Mouse (Mus musculus) MEL (cell line): ENCODE measurements around the gene Sod1. TPM values are rescaled to one million over a fixed set of nuclear protein-coding genes. Genes with fewer than 3 reads are reported as not detected.
A peak's percentile ranks its signal among the peaks of the same experiment; 100 is the strongest.

Source experiments
- DNase-seq: peaks from one replicate; pipeline ENCODE4 v3.0.0; 2011; ENCODE audit warnings: low read depth, low spot score
- H3K27ac ChIP-seq: 2 replicates; pipeline ENCODE4 v1.5.1; 2012; ENCODE audit warnings: low read depth, mild to moderate bottlenecking, control low read depth, low read length, moderate library complexity; ENCODE audit not compliant: control insufficient read depth
- H3K27me3 ChIP-seq, 2 experiments: fragments of 150-350 bp in 1 of 2; sonication (generic) in 1 of 2; 2 replicates each; pipeline ENCODE4 v1.6.1; 2012; ENCODE audit warnings: low read length in 2 of 2, mild to moderate bottlenecking in 2 of 2, improper control_type of control experiment in 1 of 2, moderate library complexity in 1 of 2; ENCODE audit not compliant: insufficient read depth in 2 of 2, control insufficient read depth in 1 of 2
- H3K36me3 ChIP-seq, 2 experiments: 2 replicates each; pipeline ENCODE4 v1.6.1; 2012 to 2014; ENCODE audit warnings: low read length in 2 of 2, improper control_type of control experiment in 1 of 2, inconsistent platforms in 1 of 2, mild to moderate bottlenecking in 1 of 2; ENCODE audit not compliant: insufficient read depth in 2 of 2, control insufficient read depth in 1 of 2
- H3K4me1 ChIP-seq, 2 experiments: fragments of 150-350 bp in 1 of 2; sonication (generic) in 1 of 2; 2 replicates each; pipeline ENCODE4 v1.6.1; 2012; ENCODE audit warnings: low read length in 2 of 2, improper control_type of control experiment in 1 of 2, mild to moderate bottlenecking in 1 of 2; ENCODE audit not compliant: insufficient read depth in 2 of 2, control insufficient read depth in 1 of 2
- H3K4me3 ChIP-seq, 2 experiments: fragments of 150-350 bp in 1 of 2; sonication (generic) in 1 of 2; 2 replicates each; pipeline ENCODE4 v1.5.1; 2012; ENCODE audit warnings: low read depth in 2 of 2, low read length in 2 of 2, mild to moderate bottlenecking in 2 of 2, moderate library complexity in 2 of 2, control low read depth in 1 of 2, improper control_type of control experiment in 1 of 2; ENCODE audit not compliant: control insufficient read depth in 1 of 2, insufficient read depth in 1 of 2
- H3K79me2 ChIP-seq: 2 replicates; pipeline ENCODE4 v1.6.1; 2012; ENCODE audit warnings: mild to moderate bottlenecking, low read length, moderate library complexity; ENCODE audit not compliant: control insufficient read depth, poor library complexity, insufficient read depth
- H3K9ac ChIP-seq: 2 replicates; pipeline ENCODE4 v1.6.1; 2012; ENCODE audit warnings: low read depth, mild to moderate bottlenecking, control low read depth, low read length, moderate library complexity; ENCODE audit not compliant: control insufficient read depth, poor library complexity, severe bottlenecking
- H3K9me3 ChIP-seq: fragments of 150-350 bp; sonication (generic); replicated peaks from 2 replicates; pipeline ENCODE4 v1.6.1; 2012; ENCODE audit warnings: mild to moderate bottlenecking, low read length, improper control_type of control experiment, moderate library complexity; ENCODE audit not compliant: insufficient read depth
- CHD1 ChIP-seq: IDR thresholded peaks from 2 replicates; pipeline ENCODE4 v1.6.1; 2012; ENCODE audit warnings: low read depth, mild to moderate bottlenecking, inconsistent platforms, low read length, improper control_type of control experiment
- CHD2 ChIP-seq: IDR thresholded peaks from 2 replicates; pipeline ENCODE4 v1.6.1; 2011; ENCODE audit warnings: low read length, improper control_type of control experiment
- EP300 ChIP-seq, 2 experiments: IDR thresholded peaks; 2 replicates each; pipeline ENCODE4 v1.6.1; 2011; ENCODE audit warnings: improper control_type of control experiment in 2 of 2, low read length in 2 of 2, low read depth in 1 of 2, mild to moderate bottlenecking in 1 of 2
- ETS1 ChIP-seq: IDR thresholded peaks from 2 replicates; pipeline ENCODE4 v1.6.1; 2012; ENCODE audit warnings: low read depth, mild to moderate bottlenecking, inconsistent platforms, low read length, improper control_type of control experiment, moderate library complexity
- GABPA ChIP-seq: IDR thresholded peaks from 2 replicates; pipeline ENCODE4 v1.6.1; 2012; ENCODE audit warnings: low read depth, mild to moderate bottlenecking, inconsistent platforms, low read length, improper control_type of control experiment, moderate library complexity
- GATA1 ChIP-seq: IDR thresholded peaks from 2 replicates; pipeline ENCODE4 v1.6.1; 2011; ENCODE audit warnings: low read depth, low read length, improper control_type of control experiment
- HCFC1 ChIP-seq: IDR thresholded peaks from 2 replicates; pipeline ENCODE4 v1.6.1; 2012; ENCODE audit warnings: low read depth, mild to moderate bottlenecking, inconsistent platforms, low read length, improper control_type of control experiment, moderate library complexity
- KAT2A ChIP-seq: conservative IDR thresholded peaks from 2 replicates; pipeline ENCODE4 v1.6.1; 2012; ENCODE audit warnings: low read depth, low read length, improper control_type of control experiment, inconsistent platforms
- MAFK ChIP-seq: IDR thresholded peaks from 2 replicates; pipeline ENCODE4 v1.6.1; 2011; ENCODE audit warnings: low read depth, mild to moderate bottlenecking, low read length, improper control_type of control experiment, borderline replicate concordance
- MAX ChIP-seq: IDR thresholded peaks from 2 replicates; pipeline ENCODE4 v1.6.1; 2011; ENCODE audit warnings: low read length, improper control_type of control experiment
- MXI1 ChIP-seq: IDR thresholded peaks from 2 replicates; pipeline ENCODE4 v1.6.1; 2011; ENCODE audit warnings: mild to moderate bottlenecking, low read depth, low read length, improper control_type of control experiment
- MYC ChIP-seq: IDR thresholded peaks from 2 replicates; pipeline ENCODE4 v1.6.1; 2011; ENCODE audit warnings: low read depth, mild to moderate bottlenecking, low read length, improper control_type of control experiment, moderate library complexity
- RCOR1 ChIP-seq: IDR thresholded peaks from 2 replicates; pipeline ENCODE4 v1.6.1; 2012; ENCODE audit warnings: low read depth, mild to moderate bottlenecking, inconsistent platforms, low read length, improper control_type of control experiment
- SIN3A ChIP-seq: IDR thresholded peaks from 2 replicates; pipeline ENCODE4 v1.6.1; 2012; ENCODE audit warnings: low read length, improper control_type of control experiment, inconsistent platforms
- SMC3 ChIP-seq: IDR thresholded peaks from 2 replicates; pipeline ENCODE4 v1.6.1; 2011; ENCODE audit warnings: low read depth, low read length, improper control_type of control experiment
- UBTF ChIP-seq: IDR thresholded peaks from 2 replicates; pipeline ENCODE4 v1.6.1; 2012; ENCODE audit warnings: low read depth, mild to moderate bottlenecking, inconsistent platforms, low read length, improper control_type of control experiment, moderate library complexity, borderline replicate concordance; ENCODE audit not compliant: insufficient read depth
- ZC3H11A ChIP-seq: IDR thresholded peaks from 2 replicates; pipeline ENCODE4 v1.6.1; 2012; ENCODE audit warnings: low read depth, mild to moderate bottlenecking, inconsistent platforms, low read length, improper control_type of control experiment
- ZKSCAN1 ChIP-seq: IDR thresholded peaks from 2 replicates; pipeline ENCODE4 v1.6.1; 2012; ENCODE audit warnings: low read depth, mild to moderate bottlenecking, inconsistent platforms, low read length, improper control_type of control experiment, moderate library complexity
- ZMIZ1 ChIP-seq: IDR thresholded peaks from 2 replicates; pipeline ENCODE4 v1.6.1; 2012; ENCODE audit warnings: low read depth, mild to moderate bottlenecking, inconsistent platforms, low read length, improper control_type of control experiment, moderate library complexity
- polyA plus RNA-seq, 2 experiments: library from polyadenylated mRNA; stranded (reverse) in 1 of 2; unstranded in 1 of 2; fragments of >175 nt in 1 of 2; fragments of >200 nt in 1 of 2; gene quantifications; 2 replicates each; pipeline versions ENCODE4 v1.2.1 to v1.2.4; 2012; ENCODE audit warnings: low replicate concordance in 2 of 2, low read depth in 1 of 2; ENCODE audit not compliant: insufficient read length in 2 of 2, insufficient read depth in 1 of 2, missing spikeins in 1 of 2
- total RNA-seq: library from RNA; depleted of rRNA; stranded (reverse); fragments of 300-350 nt; gene quantifications from 2 replicates; pipeline ENCODE4 v1.2.3, GENCODE M21; 2012

The Sod1 gene
- total and polyA plus RNA-seq, 3 experiments: 380 to 1,094 (median 474) TPM

GRCm38 (mm10) chr16:90220892-90221431 lies 408 bp downstream of the Sod1 start:
- Histone ChIP-seq H3K27ac (peak overlapping the region; percentile 83), H3K36me3 (peaks cover 19 to 27% of the 10 kb centered on the region in 2 experiments), H3K4me1 (peaks cover 0 to 17% of the 10 kb centered on the region in 2 experiments; a peak in 3 of 4 replicates), H3K79me2 (peaks cover 35% of the 10 kb centered on the region), H3K27me3 (no peaks in the 10 kb centered on the region), H3K9ac (peak overlapping the region; percentile 94), H3K4me3 (peak overlapping the region; percentile 78 to 86), H3K9me3 (no peaks in the 10 kb centered on the region)
- no peak for DNase-seq
- TF ChIP-seq GABPA (0 out of 2 replicates have a peak, but pooled peaks have one; percentile 58), EP300 (IDR thresholded peaks at IDR 0.05; ENCODE audit: low read depth in 1 of 2, low read length in 2 of 2) (peak in 1 of 2 experiments; percentile 15; a peak in 1 of 4 replicates), CHD2 (no peak), HCFC1 (no peak)

DNA sequence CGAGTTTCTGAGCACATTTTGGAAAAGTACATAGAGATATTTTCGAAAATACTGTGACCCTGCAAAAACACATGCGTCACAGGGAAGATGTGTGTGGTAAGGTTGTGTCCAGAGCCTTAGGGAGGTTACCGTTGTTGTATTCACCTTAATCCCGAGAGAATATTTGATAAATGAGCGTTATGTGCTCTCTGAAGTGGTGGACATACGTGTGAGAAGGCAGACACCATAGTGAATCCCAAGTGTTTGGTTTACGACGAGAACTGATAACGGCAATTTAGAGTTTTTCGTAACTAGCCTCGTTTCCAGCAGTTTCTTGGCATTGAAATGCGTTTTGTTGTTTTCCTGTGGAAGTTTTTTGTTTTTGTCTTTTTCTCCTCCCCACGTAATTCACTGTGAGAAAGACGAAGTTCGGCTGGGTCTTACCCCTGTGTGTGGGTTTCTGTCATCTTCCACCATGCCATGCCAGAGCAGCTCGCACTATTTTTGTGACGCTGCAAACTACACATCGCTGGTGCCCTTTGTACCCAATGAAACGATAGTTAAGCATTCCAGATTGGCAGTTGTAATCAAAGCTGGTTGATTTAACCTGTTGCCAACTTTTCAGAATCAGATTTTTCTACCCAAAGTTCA lies 1.0 kb downstream of the Sod1 start:
- H3K27ac ChIP-seq: peak overlapping the region; percentile 54
- peaks cover 20 to 23% of the 10 kb centered on the region in 2 experiments for H3K36me3 ChIP-seq
- TF ChIP-seq RCOR1 (0 out of 2 replicates have a peak, but pooled peaks have one; percentile 16), ETS1 (no peak), KAT2A (no peak), UBTF (no peak), MYC (peak; percentile 50; the same call in 1 of the 2 replicates), CHD1 (0 out of 2 replicates have a peak, but pooled peaks have one; percentile 75), MAX (peak; percentile 32; the same call in 1 of the 2 replicates), MXI1 (peak; percentile 79), CHD2 (no peak), ZC3H11A (no peak), GATA1 (peak; percentile 50), MAFK (no peak), ZKSCAN1 (no peak), SMC3 (peak; percentile 14; the same call in 1 of the 2 replicates), ZMIZ1 (no peak), SIN3A (peak; percentile 75; the same call in 1 of the 2 replicates)
- peaks cover 0 to 17% of the 10 kb centered on the region in 2 experiments; a peak in 2 of 4 replicates for H3K4me1 ChIP-seq
- H3K9ac ChIP-seq: peak overlapping the region; percentile 94
- H3K79me2 ChIP-seq: peaks cover 35% of the 10 kb centered on the region
- peak overlapping the region; percentile 78 to 86 for H3K4me3 ChIP-seq
- H3K9me3 ChIP-seq: no peaks in the 10 kb centered on the region
- no peaks in the 10 kb centered on the region for H3K27me3 ChIP-seq
- DNase-seq: peak; percentile 69
